Mouse (Mus musculus) thymus, adult 2 months (tissue): ENCODE results near the gene Abl1. TPM values are rescaled to one million over a fixed set of nuclear protein-coding genes. Genes with fewer than 3 reads are reported as not detected.

Source experiments
- DNase-seq: peaks from one replicate; pipeline ENCODE4 v3.0.0; 2021
- H3K27ac ChIP-seq: fragments of 200-500 bp; 2 replicates; pipeline ENCODE4 v1.5.1; 2012; ENCODE audit warnings: low read length, control low read depth; ENCODE audit not compliant: control insufficient read depth, insufficient read depth
- H3K27me3 ChIP-seq: fragments of 200-500 bp; 2 replicates; pipeline ENCODE4 v1.6.1; 2012; ENCODE audit warnings: mild to moderate bottlenecking, low read length, moderate library complexity, mixed read lengths; ENCODE audit not compliant: control insufficient read depth, insufficient read depth
- H3K36me3 ChIP-seq: fragments of 200-500 bp; 2 replicates; pipeline ENCODE4 v1.6.1; 2012; ENCODE audit warnings: mild to moderate bottlenecking, low read length, moderate library complexity; ENCODE audit not compliant: control insufficient read depth, insufficient read depth
- H3K4me1 ChIP-seq: fragments of 200-500 bp; replicated peaks from 2 replicates; pipeline ENCODE4 v1.6.1; 2012; ENCODE audit warnings: low read length; ENCODE audit not compliant: control insufficient read depth, insufficient read depth
- H3K4me3 ChIP-seq: fragments of 200-500 bp; 2 replicates; pipeline ENCODE4 v1.5.1; 2012; ENCODE audit warnings: mild to moderate bottlenecking, low read length, control low read depth, moderate library complexity; ENCODE audit not compliant: control insufficient read depth, insufficient read depth
- CTCF ChIP-seq: fragments of 200-500 bp; IDR thresholded peaks from 2 replicates; pipeline ENCODE4 v1.5.1; 2012; ENCODE audit warnings: mild to moderate bottlenecking, control low read depth, low read length, moderate library complexity, borderline replicate concordance; ENCODE audit not compliant: control insufficient read depth, poor library complexity, insufficient read depth; ENCODE audit errors: extremely low read depth
- POLR2A ChIP-seq: fragments of 200-500 bp; IDR thresholded peaks from 2 replicates; pipeline ENCODE4 v1.6.1; 2012; ENCODE audit warnings: mild to moderate bottlenecking, low read length, control low read depth, moderate library complexity; ENCODE audit not compliant: control insufficient read depth, poor library complexity, insufficient read depth; ENCODE audit errors: extremely low read depth
- WGBS: fragments of 180-500 bp; shearing (Covaris S2); methylation state at CpG from one replicate; pipeline ENCODE4 v1.1.7; 2018; 5-methylcytosine and 5-hydroxymethylcytosine counted together
- polyA plus RNA-seq: library from polyadenylated mRNA; depleted of rRNA; stranded (reverse); fragments of >200 nt; gene quantifications from 2 replicates; pipeline ENCODE4 v1.2.3, GENCODE M21; 2012

Gene Abl1
- polyA plus RNA-seq, 1 experiment, result 93.4 TPM

- no peaks in the 10 kb centered on the region for H3K4me1 ChIP-seq
- no peaks in the 10 kb centered on the region for H3K27me3 ChIP-seq
- no peak overlapping the region for H3K4me3 ChIP-seq
- no peak for DNase-seq
- peaks cover 3% of the 10 kb centered on the region; the same call in 1 of the 2 replicates for H3K36me3 ChIP-seq
- TF ChIP-seq CTCF (no peak), POLR2A (no peak)
- 84% methylated on average over 2 of the region's 2 CpGs for WGBS
- H3K27ac ChIP-seq, result no peak overlapping the region
Observed at GRCm38 (mm10) chr2:31706531-31706930, 18.4 kb downstream of the Abl1 start.

GRCm38 (mm10) chr2:31712716-31713115 lies 24.5 kb downstream of the Abl1 start:
- DNase-seq, result no peak

GRCm38 (mm10) chr2:31713813-31714212 lies 25.6 kb downstream of the Abl1 start:
- Histone ChIP-seq H3K4me1 (no peaks in the 10 kb centered on the region; the same call in 1 of the 2 replicates), H3K36me3 (no peaks in the 10 kb centered on the region), H3K27ac (no peak overlapping the region), H3K27me3 (no peaks in the 10 kb centered on the region), H3K4me3 (no peak overlapping the region)
- no peak for DNase-seq
- WGBS, result 87% methylated on average over 3 of the region's 3 CpGs
- TF ChIP-seq CTCF, result no peak
- TF ChIP-seq POLR2A, result no peak

More at GRCm38 (mm10) chr2:31712716-31713115, 24.5 kb downstream of the Abl1 start:
- Histone ChIP-seq H3K27ac (no peak overlapping the region), H3K36me3 (no peaks in the 10 kb centered on the region), H3K4me1 (no peaks in the 10 kb centered on the region; the same call in 1 of the 2 replicates), H3K4me3 (no peak overlapping the region), H3K27me3 (no peaks in the 10 kb centered on the region)
- no peak for TF ChIP-seq POLR2A
- no peak for TF ChIP-seq CTCF
- 85% methylated on average over 2 of the region's 2 CpGs for WGBS

- H3K4me3 ChIP-seq, result no peak overlapping the region
- TF ChIP-seq CTCF, result no peak
- TF ChIP-seq POLR2A, result no peak
- no peaks in the 10 kb centered on the region for H3K36me3 ChIP-seq
- no peaks in the 10 kb centered on the region; the same call in 1 of the 2 replicates for H3K4me1 ChIP-seq
- no peak overlapping the region for H3K27ac ChIP-seq
- 64% methylated on average over 4 of the region's 4 CpGs for WGBS
- no peaks in the 10 kb centered on the region for H3K27me3 ChIP-seq
- no peak for DNase-seq
Observed at GRCm38 (mm10) chr2:31714780-31715179, 26.6 kb downstream of the Abl1 start.

GRCm38 (mm10) chr2:31715985-31716384 lies 27.8 kb downstream of the Abl1 start:
- Histone ChIP-seq H3K4me1 (no peaks in the 10 kb centered on the region; the same call in 1 of the 2 replicates), H3K36me3 (no peaks in the 10 kb centered on the region), H3K4me3 (no peak overlapping the region), H3K27ac (no peak overlapping the region), H3K27me3 (no peaks in the 10 kb centered on the region)
- no peak for DNase-seq
- no peak for TF ChIP-seq POLR2A
- TF ChIP-seq CTCF, result no peak
- WGBS, result 96% methylated on average over 7 of the region's 7 CpGs

- DNase-seq, result no peak
- 95% methylated on average over 6 of the region's 6 CpGs for WGBS
- Histone ChIP-seq H3K27ac (no peak overlapping the region), H3K27me3 (no peaks in the 10 kb centered on the region), H3K36me3 (no peaks in the 10 kb centered on the region), H3K4me1 (no peaks in the 10 kb centered on the region; the same call in 1 of the 2 replicates), H3K4me3 (no peak overlapping the region)
- TF ChIP-seq POLR2A (no peak), CTCF (no peak)
Observed at GRCm38 (mm10) chr2:31719202-31719880, 31.2 kb downstream of the Abl1 start.
